Mouse (Mus musculus): ENCODE measurements around the gene Dhx57.

GRCm38 (mm10) chr17:80205657-80206056 is 84.6 kb downstream of the Dhx57 start:
- TF ChIP-seq CTCF (IDR thresholded peaks at IDR 0.05; ENCODE audit: low read depth), result no peak
- no peak for TF ChIP-seq EP300 (IDR thresholded peaks at IDR 0.05; ENCODE audit: low read depth)

Data from liver, postnatal 0 days (tissue).